Mouse (Mus musculus) forebrain, embryonic 11.5 days (tissue): ENCODE results near the gene Tm4sf1. TPM values are rescaled to one million over a fixed set of nuclear protein-coding genes. Genes with fewer than 3 reads are reported as not detected.

Source experiments
- ATAC-seq: fragments of 200-750 bp; cut with Nextera tagmentation; replicated peaks from 2 replicates; pipeline ENCODE4 v1.8.0; 2017; ENCODE audit warnings: moderate TSS enrichment; ENCODE audit not compliant: low FRiP score
- DNase-seq: peaks from one replicate; pipeline ENCODE4 v3.0.0-alpha.2; 2017; ENCODE audit warnings: low spot score
- H3K27ac ChIP-seq: fragments of 300-500 bp; sonication (generic); 2 replicates; pipeline ENCODE4 v1.5.1; 2014; ENCODE audit warnings: low read depth, low read length
- H3K27me3 ChIP-seq: fragments of 300-500 bp; sonication (generic); 2 replicates; pipeline ENCODE4 v1.6.1; 2014; ENCODE audit warnings: mild to moderate bottlenecking, low read length, mixed read lengths; ENCODE audit not compliant: control insufficient read depth, insufficient read depth
- H3K36me3 ChIP-seq: fragments of 300-500 bp; sonication (generic); 2 replicates; pipeline ENCODE4 v1.6.1; 2014; ENCODE audit warnings: mild to moderate bottlenecking, low read length, moderate library complexity, mixed read lengths; ENCODE audit not compliant: control insufficient read depth, insufficient read depth
- H3K4me1 ChIP-seq: fragments of 300-500 bp; sonication (generic); replicated peaks from 2 replicates; pipeline ENCODE4 v1.6.1; 2014; ENCODE audit warnings: low read length, mixed read lengths; ENCODE audit not compliant: control insufficient read depth, insufficient read depth
- H3K4me2 ChIP-seq: fragments of 300-500 bp; sonication (generic); 2 replicates; pipeline ENCODE4 v1.6.1; 2014; ENCODE audit warnings: low read depth, mild to moderate bottlenecking, low read length, moderate library complexity, mixed read lengths; ENCODE audit not compliant: severe bottlenecking
- H3K4me3 ChIP-seq: fragments of 300-500 bp; sonication (generic); 2 replicates; pipeline ENCODE4 v1.5.1; 2014; ENCODE audit warnings: low read depth, low read length
- H3K9ac ChIP-seq: fragments of 300-500 bp; sonication (generic); 2 replicates; pipeline ENCODE4 v1.6.1; 2014; ENCODE audit warnings: low read length
- H3K9me3 ChIP-seq: fragments of 300-500 bp; sonication (generic); 2 replicates; pipeline ENCODE4 v1.6.1; 2016; ENCODE audit warnings: low read length, mixed read lengths; ENCODE audit not compliant: control insufficient read depth
- WGBS: fragments of 180-500 bp; shearing (Covaris S2); extraction: QIAGEN DNeasy Blood & Tissue Kit; methylation state at CpG from one replicate; pipeline ENCODE4 v1.1.7; 2014; 5-methylcytosine and 5-hydroxymethylcytosine counted together
- polyA plus RNA-seq: library from polyadenylated mRNA; unstranded; fragments of >200 nt; fragmentation: Nextera tagmentation; extraction: Ambion mirVana; gene quantifications from 2 replicates; pipeline ENCODE4 v1.2.1, GENCODE M21; 2014

Gene Tm4sf1
- polyA plus RNA-seq, 1 experiment from 2014 or later = 9.2 TPM

DNA sequence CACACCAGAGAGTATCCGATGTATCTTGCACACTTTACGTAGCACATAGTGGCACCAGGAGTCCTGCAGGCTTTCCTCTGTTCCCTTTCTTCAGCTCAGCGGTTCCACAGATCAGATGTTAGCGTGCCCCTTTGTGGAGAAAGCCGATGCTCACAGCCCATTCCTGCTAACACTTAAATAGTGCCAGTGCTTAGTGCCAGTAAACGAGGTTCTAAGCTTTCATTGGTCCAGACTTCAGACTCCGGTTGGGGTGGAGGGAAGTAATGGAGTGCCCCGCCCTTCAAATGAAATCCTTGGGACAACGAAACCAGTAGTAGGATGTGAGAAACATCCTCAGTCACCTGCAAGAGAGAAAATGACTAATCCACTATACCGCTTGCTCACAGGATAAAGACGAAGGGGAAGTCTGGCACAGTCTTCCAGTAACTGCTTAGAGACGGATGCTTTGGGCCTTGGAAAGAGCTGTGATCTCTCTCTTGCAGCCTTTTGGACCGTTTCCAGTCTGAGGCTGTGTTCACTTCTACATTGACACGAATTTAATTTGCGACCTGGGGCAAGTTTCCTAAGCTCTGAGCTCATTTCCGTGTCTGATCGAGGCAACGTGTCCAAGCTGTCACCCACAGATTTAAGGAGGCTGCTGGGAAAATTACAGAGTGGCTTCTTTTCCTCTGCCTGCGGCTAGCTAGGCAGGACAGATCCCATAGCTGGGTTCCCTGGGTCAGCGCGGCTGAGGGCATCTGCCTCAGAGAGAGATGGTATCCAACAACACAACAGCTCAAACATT lies 6.9 kb downstream of the Tm4sf1 start:
- no peak overlapping the region for H3K4me3 ChIP-seq
- no peaks in the 10 kb centered on the region for H3K9me3 ChIP-seq
- no peak overlapping the region for H3K27ac ChIP-seq
- no peak overlapping the region for H3K4me2 ChIP-seq
- no peak for DNase-seq
- 79% methylated on average over 21 of the region's 21 CpGs for WGBS
- H3K9ac ChIP-seq = no peak overlapping the region
- no peaks in the 10 kb centered on the region for H3K27me3 ChIP-seq
- H3K4me1 ChIP-seq = no peaks in the 10 kb centered on the region
- ATAC-seq = no peak
- H3K36me3 ChIP-seq = no peaks in the 10 kb centered on the region

DNA sequence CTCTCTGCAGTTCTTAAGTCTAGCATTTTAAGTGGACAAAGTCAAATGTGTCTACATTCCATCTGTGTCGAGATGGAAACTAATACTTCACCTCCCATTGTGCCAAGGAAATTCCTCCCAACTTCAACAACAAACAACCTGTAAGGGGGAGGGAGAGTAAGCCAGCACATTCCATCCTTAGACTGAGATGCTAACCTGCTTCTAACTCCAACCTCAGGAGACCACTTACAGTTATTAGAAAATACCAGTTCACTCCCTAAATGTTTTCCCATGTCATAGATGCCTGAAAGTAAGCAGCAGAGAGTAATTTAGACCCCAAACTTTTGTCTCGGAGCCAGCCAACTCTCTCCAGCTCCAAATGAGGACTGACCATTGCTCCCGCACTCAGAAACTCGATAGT lies 7.9 kb downstream of the Tm4sf1 start:
- Histone ChIP-seq H3K27ac (no peak overlapping the region), H3K9me3 (no peaks in the 10 kb centered on the region), H3K4me1 (no peaks in the 10 kb centered on the region), H3K4me2 (no peak overlapping the region), H3K36me3 (no peaks in the 10 kb centered on the region), H3K9ac (no peak overlapping the region), H3K4me3 (no peak overlapping the region), H3K27me3 (no peaks in the 10 kb centered on the region)
- DNase-seq = no peak
- 79% methylated on average over 4 of the region's 4 CpGs for WGBS
- no peak for ATAC-seq

DNA sequence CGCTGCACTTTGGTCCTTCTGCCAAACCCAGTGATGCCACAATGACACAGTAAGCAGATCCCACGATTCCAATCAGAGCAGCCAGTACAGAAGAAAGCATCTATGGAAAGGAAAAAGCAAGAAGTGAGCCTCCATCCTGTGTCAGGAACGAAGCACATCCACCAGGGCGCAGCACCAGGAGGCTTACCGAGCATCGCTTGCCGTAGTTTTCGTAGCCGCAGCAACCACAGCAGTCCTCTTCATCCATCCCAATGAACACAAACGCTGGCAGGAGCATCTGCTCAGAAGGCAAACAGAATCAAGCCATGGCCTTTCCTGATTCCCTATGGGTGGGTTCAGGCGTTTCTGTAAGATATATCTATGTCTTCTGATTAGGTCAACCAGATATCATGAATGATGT lies 9.0 kb downstream of the Tm4sf1 start:
- ATAC-seq = no peak
- Histone ChIP-seq H3K4me3 (no peak overlapping the region), H3K27ac (no peak overlapping the region), H3K4me2 (no peak overlapping the region), H3K4me1 (peaks cover 2% of the 10 kb centered on the region; the same call in 1 of the 2 replicates), H3K9me3 (no peaks in the 10 kb centered on the region), H3K36me3 (no peaks in the 10 kb centered on the region), H3K27me3 (no peaks in the 10 kb centered on the region), H3K9ac (no peak overlapping the region)
- DNase-seq = no peak
- WGBS = 71% methylated on average over 11 of the region's 11 CpGs

DNA sequence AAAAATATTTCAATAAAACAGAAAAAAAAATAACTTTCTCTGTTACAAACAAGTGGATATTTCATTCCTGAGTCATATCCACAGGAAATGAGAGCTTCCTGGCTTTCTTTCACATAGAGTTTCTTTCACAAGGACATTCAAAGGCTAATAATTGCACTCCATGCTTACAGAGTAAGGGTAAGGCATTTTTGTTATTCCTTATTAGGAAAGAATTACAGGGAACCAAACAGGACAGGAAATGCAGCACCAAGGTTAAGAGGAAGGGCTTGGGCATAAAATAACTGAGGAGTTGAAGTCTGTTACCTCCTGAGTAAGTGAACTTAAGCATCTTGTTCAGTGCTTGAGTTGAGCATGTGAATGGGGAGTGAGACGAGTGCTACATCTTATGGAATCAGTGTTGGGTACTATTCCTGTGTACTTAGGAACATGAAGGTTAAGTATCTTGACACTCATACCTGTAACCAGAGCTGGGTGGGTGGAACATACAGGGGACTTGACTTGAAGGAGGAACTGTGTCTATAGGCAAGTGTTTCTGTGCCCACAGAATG lies 12.8 kb downstream of the Tm4sf1 start:
- H3K27ac ChIP-seq = no peak overlapping the region
- no peaks in the 10 kb centered on the region for H3K27me3 ChIP-seq
- no peak overlapping the region for H3K9ac ChIP-seq
- H3K36me3 ChIP-seq = no peaks in the 10 kb centered on the region
- no peaks in the 10 kb centered on the region for H3K9me3 ChIP-seq
- no peak overlapping the region for H3K4me2 ChIP-seq
- ATAC-seq (no peak), DNase-seq (no peak)
- H3K4me1 ChIP-seq = peaks cover 2% of the 10 kb centered on the region; the same call in 1 of the 2 replicates
- WGBS = 76% methylated on average over 1 of the region's 1 CpGs
- no peak overlapping the region for H3K4me3 ChIP-seq

DNA sequence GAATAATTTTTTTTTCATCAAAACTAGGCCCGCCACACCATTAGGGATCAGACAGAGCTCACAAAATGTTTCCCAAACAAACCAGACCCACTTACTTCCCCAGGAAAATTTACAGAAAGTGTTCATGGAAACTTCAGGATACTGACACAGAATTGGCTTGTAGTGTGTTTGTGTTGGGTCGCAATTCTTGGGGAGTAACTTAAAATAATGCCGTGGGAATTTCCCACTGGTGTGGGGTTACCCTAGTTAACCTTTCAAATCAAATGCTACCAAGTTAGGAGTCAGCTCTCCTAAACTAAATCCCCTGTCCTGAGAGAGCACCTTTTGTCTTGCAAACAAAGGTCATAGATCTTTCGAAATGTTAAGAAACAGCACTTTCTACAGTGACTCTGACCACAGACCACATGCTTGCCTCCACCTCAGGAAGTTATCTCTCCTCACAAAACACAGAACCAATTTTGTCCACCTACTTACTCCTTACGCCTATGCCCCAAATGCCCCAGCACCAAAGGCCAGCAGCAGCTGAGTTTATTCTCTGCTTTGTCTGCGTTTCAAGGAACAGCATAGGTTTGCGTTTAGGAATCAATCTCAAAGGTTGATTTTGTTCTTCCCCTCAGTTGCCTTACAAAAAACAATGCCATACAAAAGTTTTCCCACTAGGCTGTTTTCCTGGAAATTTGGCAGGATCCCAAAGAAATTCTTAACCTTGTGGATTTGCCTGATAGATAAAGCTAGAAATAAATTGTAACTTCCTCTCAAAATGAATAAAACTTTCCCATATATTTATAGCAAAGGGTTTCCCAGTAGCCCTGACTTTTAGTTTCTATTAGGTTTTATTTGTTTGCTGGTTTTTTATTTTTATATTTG lies 13.7 kb downstream of the Tm4sf1 start:
- 43% methylated on average over 7 of the region's 7 CpGs for WGBS
- no peak for DNase-seq
- H3K27ac ChIP-seq = no peak overlapping the region; the same call in 1 of the 2 replicates

DNA sequence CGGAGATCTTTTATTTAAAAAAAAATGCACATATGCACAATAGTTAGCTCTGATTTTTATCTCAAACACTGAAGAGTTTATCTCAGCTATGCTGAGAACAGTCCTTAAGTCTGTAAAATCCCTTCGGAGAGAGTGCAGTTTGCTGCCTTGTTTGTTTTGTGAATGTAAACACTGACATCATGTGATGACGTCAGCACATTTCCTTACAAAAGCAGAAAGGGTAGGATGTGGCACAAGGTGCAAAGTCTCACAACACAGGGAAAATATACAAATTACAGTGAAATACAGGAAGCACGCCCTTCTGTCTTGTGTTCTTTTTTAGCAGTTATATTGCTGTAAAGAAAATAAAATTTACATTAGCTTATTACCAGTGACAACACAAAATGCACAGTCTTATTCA lies 14.3 kb downstream of the Tm4sf1 start:
- H3K4me1 ChIP-seq = peaks cover 2% of the 10 kb centered on the region; the same call in 1 of the 2 replicates
- WGBS = 58% methylated on average over 4 of the region's 4 CpGs
- H3K9ac ChIP-seq = no peak overlapping the region
- H3K4me3 ChIP-seq = no peak overlapping the region
- H3K36me3 ChIP-seq = no peaks in the 10 kb centered on the region
- DNase-seq = no peak
- H3K4me2 ChIP-seq = no peak overlapping the region
- no peak overlapping the region for H3K27ac ChIP-seq
- no peak for ATAC-seq
- H3K9me3 ChIP-seq = no peaks in the 10 kb centered on the region
- H3K27me3 ChIP-seq = no peaks in the 10 kb centered on the region

More for the DNA sequence above, 13.7 kb downstream of the Tm4sf1 start:
- peaks cover 2% of the 10 kb centered on the region; the same call in 1 of the 2 replicates for H3K4me1 ChIP-seq
- H3K36me3 ChIP-seq = no peaks in the 10 kb centered on the region
- H3K9me3 ChIP-seq = no peaks in the 10 kb centered on the region
- no peaks in the 10 kb centered on the region for H3K27me3 ChIP-seq
- ATAC-seq = no peak
- H3K4me3 ChIP-seq = no peak overlapping the region
- H3K4me2 ChIP-seq = no peak overlapping the region
- H3K9ac ChIP-seq = no peak overlapping the region

DNA sequence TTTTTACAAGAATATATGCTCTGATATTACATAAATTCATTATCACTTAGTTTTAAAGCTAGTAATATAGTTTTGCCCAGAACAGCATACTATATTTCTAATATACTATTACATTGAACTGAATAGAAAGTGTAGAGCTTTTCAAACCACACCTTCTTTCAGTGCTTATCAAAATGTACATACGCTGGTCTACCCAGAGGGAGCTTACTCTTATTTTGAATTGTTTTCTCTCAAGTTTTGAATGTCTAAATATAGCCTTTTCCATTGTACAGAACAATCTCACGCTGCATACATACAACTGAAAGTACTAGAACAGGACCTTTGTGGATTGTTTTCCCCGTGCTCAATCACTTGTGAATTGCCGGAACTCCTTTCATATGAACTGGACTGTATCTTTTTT lies 23.6 kb downstream of the Tm4sf1 start:
- 90% methylated on average over 4 of the region's 4 CpGs for whole genome bisulfite sequencing
- Histone ChIP-seq H3K4me3 (no peak overlapping the region), H3K36me3 (no peaks in the 10 kb centered on the region), H3K27me3 (no peaks in the 10 kb centered on the region), H3K9ac (no peak overlapping the region), H3K4me2 (no peak overlapping the region), H3K9me3 (no peaks in the 10 kb centered on the region), H3K27ac (no peak overlapping the region), H3K4me1 (no peaks in the 10 kb centered on the region)
- ATAC-seq (no peak), DNase-seq (no peak)

DNA sequence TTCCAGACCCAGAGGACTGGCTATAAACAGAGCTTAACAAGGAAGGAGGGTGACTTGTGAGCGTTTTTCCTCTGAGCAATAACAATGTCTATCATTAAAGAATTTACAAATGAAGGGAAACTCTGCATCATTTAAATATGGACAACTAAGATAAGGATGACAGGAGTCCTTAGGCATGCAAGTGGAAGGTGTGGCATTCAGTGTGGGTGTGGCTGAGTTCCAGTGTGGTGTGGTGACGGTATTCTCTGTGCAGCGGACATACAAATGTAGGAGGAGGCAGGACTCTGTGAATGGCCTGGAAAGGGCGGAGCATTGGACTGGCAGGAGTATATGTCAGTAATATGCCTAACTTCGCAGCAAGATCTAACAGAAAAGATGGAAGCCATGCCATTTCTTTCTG lies 24.3 kb downstream of the Tm4sf1 start:
- H3K9ac ChIP-seq = no peak overlapping the region
- no peaks in the 10 kb centered on the region for H3K36me3 ChIP-seq
- no peak overlapping the region for H3K4me3 ChIP-seq
- no peak for ATAC-seq
- 89% methylated on average over 5 of the region's 5 CpGs for WGBS
- no peaks in the 10 kb centered on the region for H3K4me1 ChIP-seq
- H3K9me3 ChIP-seq = no peaks in the 10 kb centered on the region
- no peaks in the 10 kb centered on the region for H3K27me3 ChIP-seq
- no peak overlapping the region for H3K27ac ChIP-seq
- DNase-seq = no peak
- no peak overlapping the region for H3K4me2 ChIP-seq
